8 mouse cellular contexts compared by ENCODE assay signal in the genomic region with DNA sequence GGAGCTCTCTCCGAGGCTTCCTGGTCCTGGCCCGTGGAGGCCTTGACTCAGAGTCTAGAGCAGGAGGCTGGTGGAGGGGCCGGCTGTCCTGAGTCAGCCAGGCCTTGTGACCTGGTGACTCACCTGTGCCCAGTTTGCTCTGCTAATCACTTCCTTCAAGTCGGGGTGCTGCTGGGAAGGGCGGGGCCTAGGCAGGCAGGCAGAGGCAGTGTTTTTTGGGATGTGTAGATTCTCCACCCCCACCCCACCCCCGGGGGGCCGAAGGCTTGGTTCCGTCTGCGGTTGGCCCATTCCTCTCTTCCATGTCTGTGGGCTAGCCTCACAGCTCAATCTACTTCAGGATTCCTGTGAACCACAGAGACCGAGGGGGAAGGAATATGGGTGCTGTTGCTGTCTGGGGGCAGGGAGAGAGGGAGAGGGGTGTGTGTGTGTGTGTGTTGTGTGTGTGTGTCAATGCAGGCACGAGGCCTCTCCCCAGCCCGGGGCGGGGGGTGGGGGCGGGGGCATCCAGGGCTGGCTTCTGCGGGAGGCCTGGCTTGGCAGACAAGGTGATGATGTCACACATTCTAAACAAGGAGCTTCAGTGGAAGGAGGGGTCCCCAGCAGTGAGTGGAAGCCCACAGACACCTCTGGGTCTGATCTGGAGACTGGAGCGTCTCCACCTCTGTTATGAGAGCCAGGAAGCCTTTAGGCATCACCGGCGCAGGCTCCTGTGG. TPM values are rescaled to one million over a fixed set of nuclear protein-coding genes. Genes with fewer than 3 reads are reported as not detected.
A peak's percentile ranks its signal among the peaks of the same experiment; 100 is the strongest.
DNase-seq lines count a peak whose midpoint lies in the region; ATAC-seq and TF ChIP-seq lines count a peak whose summit lies in the region.
"Had no signal": no experiment of that assay in that cellular context is flagged by ENCODE, and none has a peak within 500 bp of the region (broad histone marks: within the 10 kb centered on the region; RNA-seq: fewer than 3 reads in every experiment).

No protein-coding gene starts in this region.

- no peaks in the 10 kb centered on the region for H3K27me3 ChIP-seq in intestine, embryonic 14.5 days (replicated peaks; ENCODE audit: control insufficient read depth, insufficient read depth, low read length)
- H3K27me3 ChIP-seq in stomach, embryonic 14.5 days (ENCODE audit: control insufficient read depth, insufficient read depth, low read length): no peaks in the 10 kb centered on the region
- H3K27me3 ChIP-seq in thymus, adult 2 months (ENCODE audit: control insufficient read depth, insufficient read depth, low read length): no peaks in the 10 kb centered on the region

- peaks cover 23% of the 10 kb centered on the region for H3K4me1 ChIP-seq in intestine, embryonic 14.5 days (replicated peaks; ENCODE audit: control insufficient read depth, insufficient read depth, low read length)
- peaks cover 26% of the 10 kb centered on the region for H3K4me1 ChIP-seq in stomach, embryonic 14.5 days (ENCODE audit: control insufficient read depth, insufficient read depth, low read length)
- peaks cover 39% of the 10 kb centered on the region for H3K4me1 ChIP-seq in thymus, adult 2 months (replicated peaks; ENCODE audit: control insufficient read depth, insufficient read depth, low read length)

- no peaks in the 10 kb centered on the region for H3K9me3 ChIP-seq in intestine, embryonic 14.5 days (ENCODE audit: control insufficient read depth, low read length)
- no peaks in the 10 kb centered on the region for H3K9me3 ChIP-seq in stomach, embryonic 14.5 days (ENCODE audit: control insufficient read depth, low read depth, low read length)

- H3K36me3 ChIP-seq in intestine, embryonic 14.5 days (ENCODE audit: control insufficient read depth, insufficient read depth, low read length): no peaks in the 10 kb centered on the region
- no peaks in the 10 kb centered on the region for H3K36me3 ChIP-seq in stomach, embryonic 14.5 days (ENCODE audit: control insufficient read depth, insufficient read depth, low read length)
- no peaks in the 10 kb centered on the region for H3K36me3 ChIP-seq in thymus, adult 2 months (ENCODE audit: control insufficient read depth, insufficient read depth, low read length)

- peak; percentile 43 for ATAC-seq in intestine, embryonic 14.5 days (replicated peaks; ENCODE audit: low FRiP score, low TSS enrichment, low read depth)
- peak; percentile 64; the same call in 1 of the 2 replicates for ATAC-seq in stomach, embryonic 14.5 days (ENCODE audit: insufficient number of reproducible peaks, insufficient read depth, low FRiP score, low read depth)

- DNase-seq in lung, adult 18-20 months: peak; percentile 70 to 80
- DNase-seq in lung, postnatal 14 days: no peak
- DNase-seq in ZHBTc4 (ENCODE audit: low read depth, low spot score): peak; percentile 68
- no peak for DNase-seq in intestine, embryonic 14.5 days (ENCODE audit: low spot score)
- DNase-seq in thymus, adult 2 months: no peak
- no peak for DNase-seq in cerebellum, adult 11 months
- DNase-seq: kidney, postnatal 14 days had no signal

- WGBS in intestine, embryonic 14.5 days: 25% methylated on average over 16 of the region's 18 CpGs
- WGBS in stomach, embryonic 14.5 days: 29% methylated on average over 18 of the region's 18 CpGs
- 84% methylated on average over 18 of the region's 18 CpGs for WGBS in thymus, adult 2 months

- peak overlapping the region; percentile 8; the same call in 1 of the 2 replicates for H3K4me2 ChIP-seq in intestine, embryonic 14.5 days (ENCODE audit: low read length)
- peak overlapping the region; percentile 16; the same call in 1 of the 2 replicates for H3K4me2 ChIP-seq in stomach, embryonic 14.5 days (replicated peaks; ENCODE audit: low read depth, low read length)

- no peak overlapping the region for H3K4me3 ChIP-seq in intestine, embryonic 14.5 days (ENCODE audit: low read depth, low read length)
- H3K4me3 ChIP-seq in stomach, embryonic 14.5 days (ENCODE audit: low read depth, low read length): no peak overlapping the region
- no peak overlapping the region for H3K4me3 ChIP-seq in thymus, adult 2 months (ENCODE audit: control insufficient read depth, insufficient read depth, low read length)

- no peak for TF ChIP-seq POLR2A in thymus, adult 2 months (IDR thresholded peaks at IDR 0.05; ENCODE audit: control insufficient read depth, extremely low read depth, insufficient read depth, low read length, poor library complexity)

- peak overlapping the region; percentile 12; the same call in 1 of the 2 replicates for H3K27ac ChIP-seq in intestine, embryonic 14.5 days (ENCODE audit: low read depth)
- peak overlapping the region; percentile 61; the same call in 1 of the 2 replicates for H3K27ac ChIP-seq in stomach, embryonic 14.5 days (ENCODE audit: low read length)
- H3K27ac ChIP-seq in thymus, adult 2 months (ENCODE audit: control insufficient read depth, insufficient read depth, low read length): no peak overlapping the region

- no peak for TF ChIP-seq CTCF in thymus, adult 2 months (IDR thresholded peaks at IDR 0.05; ENCODE audit: borderline replicate concordance, control insufficient read depth, extremely low read depth, insufficient read depth, low read length, poor library complexity)

- H3K9ac ChIP-seq in intestine, embryonic 14.5 days (ENCODE audit: low read length): no peak overlapping the region
- H3K9ac ChIP-seq in stomach, embryonic 14.5 days (replicated peaks; ENCODE audit: low read depth, low read length): no peak overlapping the region

RNA-seq across cellular contexts. Expression of a gene that starts 9.7 kb away (rescaled TPM):
- polyA plus RNA-seq in intestine, embryonic 14.5 days (2014; fragmentation: Nextera tagmentation; extraction: Ambion mirVana): 10.1 and 11.2 TPM in 2 replicates
- 8.6 and 10.4 TPM in 2 replicates for polyA plus RNA-seq in stomach, embryonic 14.5 days (2014; fragmentation: Nextera tagmentation; extraction: Ambion mirVana)
- 118 and 131 TPM in 2 replicates for polyA plus RNA-seq in thymus, adult 2 months (2012; rRNA removed)

RNA-seq across cellular contexts. Expression of a gene that starts 18.6 kb away (rescaled TPM):
- polyA plus RNA-seq in intestine, embryonic 14.5 days (2014; fragmentation: Nextera tagmentation; extraction: Ambion mirVana): 14.2 and 16.5 TPM in 2 replicates
- polyA plus RNA-seq in stomach, embryonic 14.5 days (2014; fragmentation: Nextera tagmentation; extraction: Ambion mirVana): 11.5 and 13.3 TPM in 2 replicates
- 42.0 and 54.2 TPM in 2 replicates for polyA plus RNA-seq in thymus, adult 2 months (2012; rRNA removed)

Comparison
In these comparisons a context has a peak if more than half of its experiments do, and no peak if none do; other contexts are left out.
1. DNase-seq: peak in lung, adult 18-20 months (2 of 2) and ZHBTc4 (single experiment); none in lung, postnatal 14 days (single experiment), intestine, embryonic 14.5 days (single experiment), thymus, adult 2 months (single experiment) and cerebellum, adult 11 months (single experiment).